Mouse (Mus musculus) hindbrain, embryonic 12.5 days (tissue): ENCODE measurements around the gene Pld1. TPM values are rescaled to one million over a fixed set of nuclear protein-coding genes. Genes with fewer than 3 reads are reported as not detected.

Experiments used
- ATAC-seq: fragments of 200-750 bp; cut with Nextera tagmentation; 2 replicates; pipeline ENCODE4 v1.8.0; 2017; ENCODE audit warnings: moderate TSS enrichment; ENCODE audit not compliant: low FRiP score
- H3K27ac ChIP-seq: fragments of 300-500 bp; sonication (generic); 2 replicates; pipeline ENCODE4 v1.5.1; 2016; ENCODE audit warnings: mild to moderate bottlenecking
- H3K27me3 ChIP-seq: fragments of 300-500 bp; sonication (generic); 2 replicates; pipeline ENCODE4 v1.6.1; 2016; ENCODE audit warnings: mild to moderate bottlenecking
- H3K36me3 ChIP-seq: fragments of 300-500 bp; sonication (generic); 2 replicates; pipeline ENCODE4 v1.6.1; 2016; ENCODE audit warnings: mild to moderate bottlenecking
- H3K4me1 ChIP-seq: fragments of 300-500 bp; sonication (generic); 2 replicates; pipeline ENCODE4 v1.6.1; 2016
- H3K4me2 ChIP-seq: fragments of 300-500 bp; sonication (generic); replicated peaks from 2 replicates; pipeline ENCODE4 v1.6.1; 2016; ENCODE audit warnings: mild to moderate bottlenecking
- H3K4me3 ChIP-seq: fragments of 300-500 bp; sonication (generic); 2 replicates; pipeline ENCODE4 v1.5.1; 2016; ENCODE audit warnings: mild to moderate bottlenecking
- H3K9ac ChIP-seq: fragments of 300-500 bp; sonication (generic); 2 replicates; pipeline ENCODE4 v1.6.1; 2016; ENCODE audit warnings: mild to moderate bottlenecking, moderate library complexity
- H3K9me3 ChIP-seq: fragments of 300-500 bp; sonication (generic); replicated peaks from 2 replicates; pipeline ENCODE4 v1.6.1; 2016; ENCODE audit warnings: mild to moderate bottlenecking
- WGBS: fragments of 180-500 bp; shearing (Covaris S2); methylation state at CpG from one replicate; pipeline ENCODE4 v1.1.7; 2016; 5-methylcytosine and 5-hydroxymethylcytosine counted together
- polyA plus RNA-seq: library from polyadenylated mRNA; unstranded; fragments of >200 nt; fragmentation: Nextera tagmentation; extraction: Ambion mirVana; gene quantifications from 2 replicates; pipeline ENCODE4 v1.2.1, GENCODE M21; 2016

The Pld1 gene
- polyA plus RNA-seq, 1 experiment from 2014 or later = 5.6 TPM

DNA sequence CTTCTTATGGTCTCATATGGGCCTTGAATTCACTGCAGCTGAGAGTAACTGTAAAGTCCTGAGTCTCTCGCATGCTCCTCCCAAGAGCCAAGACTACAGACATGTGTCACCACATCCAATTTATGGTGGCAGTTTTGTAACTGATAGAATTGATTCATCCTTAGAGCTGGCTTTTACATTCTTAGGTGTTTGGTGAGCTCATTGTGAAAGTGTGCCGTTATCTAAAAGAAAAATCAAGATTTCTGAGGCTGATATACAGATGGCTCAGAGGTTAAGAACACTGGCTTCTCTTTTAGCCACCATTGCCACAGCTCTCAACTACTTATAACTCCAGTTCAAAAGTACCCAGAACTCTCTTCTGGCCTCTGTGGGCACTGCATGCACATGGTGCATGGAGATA is 12.2 kb downstream of the Pld1 start:
- no peak for ATAC-seq
- Histone ChIP-seq H3K9ac (no peak overlapping the region), H3K27me3 (no peaks in the 10 kb centered on the region), H3K4me1 (no peaks in the 10 kb centered on the region), H3K36me3 (no peaks in the 10 kb centered on the region), H3K4me2 (no peak overlapping the region), H3K27ac (no peak overlapping the region), H3K4me3 (no peak overlapping the region), H3K9me3 (no peaks in the 10 kb centered on the region)
- WGBS = 90% methylated on average over 2 of the region's 2 CpGs

DNA sequence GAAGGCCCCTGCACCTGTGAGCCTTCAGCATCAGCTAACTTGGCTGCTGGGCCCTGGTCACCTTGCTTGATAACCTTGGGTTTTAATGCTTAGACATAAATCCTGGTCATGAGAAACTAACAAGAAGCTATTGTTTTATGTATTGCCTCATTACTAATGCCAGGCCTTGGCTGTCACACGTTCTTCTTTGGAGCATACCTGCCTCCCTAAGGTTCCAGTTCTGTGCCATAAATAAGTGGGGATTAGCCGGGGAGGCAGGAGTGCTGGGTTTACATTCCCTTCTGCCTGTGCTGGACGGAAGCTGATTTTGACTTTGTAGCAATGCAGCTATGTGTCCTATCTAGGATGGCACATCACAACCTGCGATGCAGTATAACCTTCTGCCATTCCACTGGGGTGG is 13.2 kb downstream of the Pld1 start:
- Histone ChIP-seq H3K27ac (no peak overlapping the region), H3K27me3 (no peaks in the 10 kb centered on the region), H3K4me3 (no peak overlapping the region), H3K36me3 (no peaks in the 10 kb centered on the region), H3K9me3 (no peaks in the 10 kb centered on the region), H3K9ac (no peak overlapping the region), H3K4me2 (no peak overlapping the region), H3K4me1 (no peaks in the 10 kb centered on the region)
- ATAC-seq = no peak
- 90% methylated on average over 4 of the region's 4 CpGs for WGBS

DNA sequence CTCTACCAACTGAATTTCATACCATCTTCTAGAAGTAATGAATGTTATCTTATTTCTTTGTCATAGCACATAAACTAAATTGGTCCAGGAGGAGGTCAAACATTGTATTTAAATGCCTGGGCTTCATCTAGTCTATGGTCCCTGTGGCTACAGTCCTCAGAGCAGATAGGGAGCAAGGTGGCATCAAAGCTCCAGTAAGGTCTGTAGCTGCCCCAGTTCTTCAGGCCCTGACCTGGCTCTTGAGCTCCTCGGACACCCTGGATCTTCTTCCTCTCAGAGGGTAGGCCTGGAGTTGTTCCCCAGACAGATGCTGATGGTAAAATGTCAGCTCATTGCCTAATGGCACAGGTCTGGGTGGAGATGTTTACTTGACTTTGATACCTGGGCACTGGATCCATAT is 17.5 kb downstream of the Pld1 start:
- Histone ChIP-seq H3K9me3 (no peaks in the 10 kb centered on the region), H3K4me1 (no peaks in the 10 kb centered on the region), H3K9ac (no peak overlapping the region), H3K27ac (no peak overlapping the region), H3K4me3 (no peak overlapping the region), H3K36me3 (no peaks in the 10 kb centered on the region), H3K4me2 (no peak overlapping the region), H3K27me3 (no peaks in the 10 kb centered on the region)
- 96% methylated on average over 1 of the region's 1 CpGs for WGBS
- no peak for ATAC-seq

DNA sequence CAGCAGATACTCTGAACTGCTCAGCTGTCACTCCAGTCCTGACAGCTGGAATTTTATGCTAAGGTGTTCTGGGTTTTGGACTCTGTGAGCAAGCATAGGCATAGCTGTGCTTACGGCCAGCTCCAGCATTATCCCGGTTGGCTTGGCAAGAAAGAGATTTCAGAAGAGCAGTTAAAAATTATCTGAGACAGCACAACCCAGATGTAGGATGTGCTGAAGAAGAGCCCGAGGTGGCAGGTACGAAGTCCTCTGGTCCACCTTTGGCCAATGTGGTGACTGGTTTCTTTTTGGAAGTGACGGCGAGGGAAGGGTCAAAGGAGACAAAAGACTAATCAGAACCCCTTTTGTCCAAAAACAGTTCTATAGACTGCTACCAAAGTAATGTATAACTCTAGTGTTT is 20.7 kb downstream of the Pld1 start:
- H3K36me3 ChIP-seq = no peaks in the 10 kb centered on the region
- H3K27ac ChIP-seq = no peak overlapping the region
- 83% methylated on average over 6 of the region's 6 CpGs for WGBS
- H3K4me3 ChIP-seq = no peak overlapping the region
- peaks cover 7% of the 10 kb centered on the region; the same call in 1 of the 2 replicates for H3K4me1 ChIP-seq
- ATAC-seq = no peak
- H3K4me2 ChIP-seq = no peak overlapping the region
- H3K9ac ChIP-seq = no peak overlapping the region
- no peaks in the 10 kb centered on the region for H3K27me3 ChIP-seq
- H3K9me3 ChIP-seq = no peaks in the 10 kb centered on the region

DNA sequence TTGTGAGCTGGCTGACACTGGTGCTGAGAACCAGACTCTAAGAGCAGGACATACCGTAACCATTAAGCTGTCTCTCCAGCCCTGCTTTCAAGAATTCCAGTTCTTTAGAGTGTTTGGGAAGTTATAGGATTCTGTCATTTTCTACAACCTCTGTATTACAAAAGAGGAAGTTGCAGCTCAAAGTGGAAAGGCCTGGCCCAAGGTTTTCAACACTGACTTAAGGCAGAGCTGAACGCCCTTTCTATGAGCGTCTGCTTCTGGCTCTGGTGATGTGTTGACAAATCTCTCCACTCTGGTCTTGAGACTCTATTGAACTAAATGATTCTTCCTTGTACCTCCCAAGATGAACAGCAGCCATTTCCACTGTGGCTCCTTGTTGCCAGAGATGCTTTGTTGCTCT is 22.7 kb downstream of the Pld1 start:
- Histone ChIP-seq H3K4me1 (peaks cover 9% of the 10 kb centered on the region; the same call in 1 of the 2 replicates), H3K36me3 (no peaks in the 10 kb centered on the region), H3K27ac (no peak overlapping the region), H3K9me3 (no peaks in the 10 kb centered on the region), H3K4me2 (no peak overlapping the region), H3K4me3 (no peak overlapping the region), H3K9ac (no peak overlapping the region), H3K27me3 (no peaks in the 10 kb centered on the region)
- no peak for ATAC-seq
- WGBS = 93% methylated on average over 3 of the region's 3 CpGs

DNA sequence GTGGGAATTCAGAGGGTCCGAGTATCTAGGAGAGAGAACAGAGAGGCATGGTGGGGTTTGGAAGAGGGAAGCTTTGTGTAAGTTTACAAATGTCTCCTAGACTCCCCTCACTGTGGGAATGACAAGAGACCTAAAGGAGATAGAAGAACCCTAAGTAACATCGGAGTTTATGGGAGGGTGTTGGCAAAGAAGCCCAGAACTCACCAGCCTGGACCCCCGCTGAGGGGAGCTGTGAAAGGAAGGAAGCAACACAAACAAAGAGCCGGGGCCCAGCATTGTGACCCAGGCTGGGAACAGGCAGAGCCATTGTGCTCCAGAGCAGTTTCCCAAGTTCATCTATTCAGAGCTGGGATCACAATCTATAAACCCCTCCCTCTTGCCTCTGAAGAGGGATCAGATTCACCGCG is 25.3 kb downstream of the Pld1 start:
- WGBS = 11% methylated on average over 6 of the region's 6 CpGs
- peak; percentile 71; the same call in 1 of the 2 replicates for ATAC-seq
- no peak overlapping the region for H3K4me3 ChIP-seq
- H3K9ac ChIP-seq = no peak overlapping the region
- H3K9me3 ChIP-seq = no peaks in the 10 kb centered on the region
- H3K27ac ChIP-seq = no peak overlapping the region
- H3K4me2 ChIP-seq = no peak overlapping the region
- H3K36me3 ChIP-seq = no peaks in the 10 kb centered on the region
- peaks cover 9% of the 10 kb centered on the region; the same call in 1 of the 2 replicates for H3K4me1 ChIP-seq
- H3K27me3 ChIP-seq = no peaks in the 10 kb centered on the region

DNA sequence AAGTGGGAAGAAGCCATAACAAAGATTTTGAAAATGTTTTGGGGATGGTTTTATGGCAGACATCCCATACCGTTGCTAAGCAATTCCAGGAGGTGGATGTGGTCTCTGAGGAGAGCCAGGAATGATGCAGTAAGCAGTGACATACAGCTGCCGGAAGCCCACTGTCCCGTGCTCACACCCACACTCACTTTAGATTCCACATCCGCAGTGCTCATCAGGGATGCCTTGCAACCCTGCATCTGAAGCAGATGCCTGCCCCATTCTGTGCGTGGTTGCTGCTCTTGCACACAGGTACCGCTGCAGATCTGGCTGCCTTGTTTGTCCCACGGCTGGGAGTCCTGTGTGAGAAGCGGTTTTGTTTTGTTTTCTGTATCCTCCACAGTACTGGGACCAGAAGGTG is 30.2 kb downstream of the Pld1 start:
- H3K4me2 ChIP-seq = no peak overlapping the region
- WGBS = 80% methylated on average over 8 of the region's 8 CpGs
- no peaks in the 10 kb centered on the region for H3K9me3 ChIP-seq
- H3K4me1 ChIP-seq = peaks cover 6% of the 10 kb centered on the region; the same call in 1 of the 2 replicates
- no peaks in the 10 kb centered on the region for H3K27me3 ChIP-seq
- no peak overlapping the region for H3K9ac ChIP-seq
- ATAC-seq = no peak
- H3K27ac ChIP-seq = no peak overlapping the region
- no peaks in the 10 kb centered on the region for H3K36me3 ChIP-seq
- H3K4me3 ChIP-seq = no peak overlapping the region

DNA sequence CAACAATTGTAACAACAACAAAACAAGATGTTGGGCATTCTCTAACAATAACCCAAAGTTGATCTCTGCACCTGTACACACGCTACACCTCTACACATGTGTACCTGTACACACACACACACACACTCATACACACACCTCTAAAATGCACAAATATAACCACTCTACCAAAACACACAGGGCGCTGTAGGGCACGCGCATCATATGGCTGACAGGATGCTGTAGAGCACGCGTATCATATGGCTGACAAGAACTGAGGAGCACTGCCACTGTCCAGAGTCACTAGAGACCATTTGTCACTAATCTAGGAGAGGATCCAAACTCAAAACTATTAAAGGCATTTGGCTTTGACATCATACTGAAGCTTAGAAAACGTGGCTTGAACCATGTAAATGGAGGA is 35.4 kb downstream of the Pld1 start:
- H3K4me2 ChIP-seq = no peak overlapping the region
- 90% methylated on average over 7 of the region's 7 CpGs for WGBS
- H3K9ac ChIP-seq = no peak overlapping the region
- H3K9me3 ChIP-seq = no peaks in the 10 kb centered on the region
- H3K27ac ChIP-seq = no peak overlapping the region
- H3K27me3 ChIP-seq = no peaks in the 10 kb centered on the region
- no peaks in the 10 kb centered on the region for H3K36me3 ChIP-seq
- no peak overlapping the region for H3K4me3 ChIP-seq
- ATAC-seq = no peak
- 0 out of 2 replicates have a peak, but pooled peaks cover 4% of the 10 kb centered on the region for H3K4me1 ChIP-seq

DNA sequence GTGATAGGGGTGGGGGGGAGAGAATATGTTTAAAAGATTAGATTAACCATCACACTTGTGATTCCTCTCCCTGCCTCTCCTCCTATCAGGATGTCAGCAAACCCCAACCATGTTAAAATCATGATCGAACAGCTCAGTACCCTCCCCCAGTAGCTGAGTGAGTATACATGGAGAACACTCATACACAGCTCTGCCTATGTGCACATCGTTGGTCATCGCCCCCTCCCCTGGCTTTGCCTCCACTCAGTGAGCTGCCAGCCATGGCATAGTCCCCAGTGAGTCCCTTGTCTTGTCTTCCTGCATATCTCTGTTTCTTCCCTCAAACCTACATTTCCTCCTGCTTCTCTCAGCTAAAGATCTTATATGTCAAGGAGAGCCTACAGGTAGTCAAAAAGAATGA is 36.5 kb downstream of the Pld1 start:
- Histone ChIP-seq H3K4me3 (no peak overlapping the region), H3K4me1 (0 out of 2 replicates have a peak, but pooled peaks cover 4% of the 10 kb centered on the region), H3K9me3 (no peaks in the 10 kb centered on the region), H3K27ac (no peak overlapping the region), H3K36me3 (no peaks in the 10 kb centered on the region), H3K27me3 (no peaks in the 10 kb centered on the region), H3K9ac (no peak overlapping the region), H3K4me2 (no peak overlapping the region)
- no peak for ATAC-seq
- WGBS = 90% methylated on average over 3 of the region's 3 CpGs

DNA sequence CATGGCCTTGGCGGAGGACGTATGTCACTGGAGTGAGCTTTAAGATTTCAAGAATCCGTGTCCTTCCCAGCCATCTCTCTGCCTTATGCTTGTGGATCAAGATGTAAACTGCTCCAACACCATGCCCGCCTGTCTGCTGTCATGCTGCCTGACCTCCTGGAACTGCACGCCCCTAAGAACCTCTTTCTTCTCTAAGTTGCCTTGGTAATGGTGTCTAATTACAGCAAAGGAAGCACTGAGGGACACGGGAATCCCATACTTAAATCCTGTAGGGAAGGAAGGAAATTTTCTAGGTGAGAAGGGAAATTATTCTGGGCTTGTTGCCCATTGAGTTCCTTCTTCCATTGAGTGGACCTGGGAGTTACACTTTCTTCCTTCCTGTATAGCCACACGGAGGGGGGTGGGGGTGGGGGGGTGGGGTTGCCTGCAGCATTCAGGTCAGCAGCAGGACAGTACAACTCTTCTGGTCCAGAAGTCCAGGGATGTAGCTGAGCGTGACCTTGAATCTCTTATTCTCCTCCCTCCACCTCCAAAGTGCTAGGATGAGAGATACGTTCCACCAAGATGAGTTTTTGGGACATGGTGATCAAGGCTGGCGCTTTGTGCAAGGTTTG is 38.5 kb downstream of the Pld1 start:
- Histone ChIP-seq H3K27me3 (no peaks in the 10 kb centered on the region), H3K4me1 (0 out of 2 replicates have a peak, but pooled peaks cover 4% of the 10 kb centered on the region), H3K27ac (no peak overlapping the region), H3K4me2 (no peak overlapping the region), H3K36me3 (no peaks in the 10 kb centered on the region), H3K4me3 (no peak overlapping the region), H3K9ac (no peak overlapping the region), H3K9me3 (no peaks in the 10 kb centered on the region)
- 77% methylated on average over 10 of the region's 10 CpGs for WGBS
- no peak for ATAC-seq

DNA sequence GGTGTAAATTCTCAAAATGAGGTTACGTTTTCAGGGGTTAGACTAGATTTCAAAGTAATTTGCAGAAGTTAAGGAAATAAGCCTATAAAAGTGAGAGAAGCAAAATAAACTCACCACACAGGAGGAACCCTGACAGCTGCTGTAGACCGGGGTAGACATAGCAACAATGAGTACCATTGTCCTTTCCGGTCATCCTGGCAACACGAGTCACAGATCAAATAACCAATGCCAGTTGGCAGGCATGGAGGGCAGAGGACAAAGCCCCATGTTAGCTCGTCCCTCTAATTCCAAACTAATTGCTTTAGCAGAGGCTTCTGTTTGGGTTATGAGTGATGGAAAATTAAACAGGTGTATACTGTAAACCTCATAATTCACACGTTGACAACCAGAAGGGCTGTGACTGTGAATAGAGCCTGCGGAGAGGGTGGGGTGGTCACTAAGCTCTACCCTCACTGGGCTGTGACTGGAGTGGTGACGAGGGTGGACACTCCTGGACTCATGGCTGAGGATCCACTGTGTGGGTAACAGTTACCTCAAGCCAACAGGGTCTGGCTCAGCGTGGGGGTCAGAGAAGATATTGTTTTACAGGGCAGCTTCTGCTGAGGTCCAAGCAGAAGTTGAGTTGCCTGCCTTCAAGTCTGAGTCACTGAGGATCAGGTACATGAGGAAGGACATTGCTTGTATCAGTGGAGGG is 39.7 kb downstream of the Pld1 start:
- no peak overlapping the region for H3K9ac ChIP-seq
- no peak for ATAC-seq
- no peaks in the 10 kb centered on the region for H3K27me3 ChIP-seq
- H3K9me3 ChIP-seq = no peaks in the 10 kb centered on the region
- H3K4me2 ChIP-seq = no peak overlapping the region
- H3K4me3 ChIP-seq = no peak overlapping the region
- H3K36me3 ChIP-seq = no peaks in the 10 kb centered on the region
- 62% methylated on average over 9 of the region's 9 CpGs for WGBS
- H3K27ac ChIP-seq = no peak overlapping the region
- 0 out of 2 replicates have a peak, but pooled peaks cover 4% of the 10 kb centered on the region for H3K4me1 ChIP-seq

DNA sequence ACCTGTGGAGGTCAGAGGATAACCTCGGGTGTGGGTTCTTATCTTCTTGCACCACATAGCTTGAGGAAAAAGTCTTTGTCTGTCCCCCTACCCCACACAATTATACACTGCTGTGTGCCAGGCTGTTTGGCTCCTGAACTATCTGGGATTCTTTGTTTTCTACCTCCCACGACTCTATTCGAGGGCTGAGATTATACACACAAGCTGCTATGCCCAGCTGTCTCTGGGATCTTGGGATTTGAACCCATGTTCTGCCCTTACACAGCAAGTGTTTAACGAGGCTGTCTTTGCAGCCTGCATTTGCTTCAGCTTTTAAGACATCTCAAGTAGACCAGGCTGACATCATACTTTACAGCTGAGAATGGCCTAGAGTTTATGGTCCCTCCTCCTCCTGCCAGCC is 43.1 kb downstream of the Pld1 start:
- no peaks in the 10 kb centered on the region for H3K36me3 ChIP-seq
- WGBS = 70% methylated on average over 4 of the region's 4 CpGs
- H3K4me3 ChIP-seq = no peak overlapping the region
- no peaks in the 10 kb centered on the region for H3K9me3 ChIP-seq
- no peaks in the 10 kb centered on the region for H3K27me3 ChIP-seq
- H3K27ac ChIP-seq = no peak overlapping the region
- H3K4me2 ChIP-seq = no peak overlapping the region
- H3K9ac ChIP-seq = no peak overlapping the region
- H3K4me1 ChIP-seq = peaks cover 12% of the 10 kb centered on the region
- ATAC-seq = no peak

DNA sequence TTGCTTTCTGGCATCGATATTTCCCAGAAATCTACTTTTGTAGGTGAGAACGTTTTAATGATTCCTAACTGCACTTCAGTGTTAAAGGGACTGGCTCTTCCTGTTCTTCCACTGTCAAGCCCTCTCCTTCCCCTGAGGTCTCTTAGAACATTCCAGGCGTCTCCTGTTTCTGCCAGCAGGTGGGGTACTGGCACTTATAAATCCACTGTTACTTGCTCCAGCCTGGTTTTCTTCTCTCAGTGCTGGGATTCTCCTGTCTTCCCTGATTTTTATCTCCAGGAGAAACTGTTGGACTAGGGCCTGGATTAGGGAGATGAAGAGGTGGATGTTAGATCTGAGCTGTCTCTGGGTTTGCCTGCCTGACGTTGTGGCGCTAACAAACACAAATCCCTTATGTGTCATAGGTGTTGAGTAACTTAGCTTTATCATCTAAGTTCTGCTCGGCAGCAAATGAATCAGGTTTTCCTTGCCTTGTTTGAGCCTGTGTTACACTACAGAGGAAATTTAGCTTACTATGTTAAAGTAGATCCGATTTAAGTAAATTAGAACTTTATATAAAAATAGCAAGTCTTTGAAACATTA is 44.0 kb downstream of the Pld1 start:
- ATAC-seq = no peak
- WGBS = 49% methylated on average over 7 of the region's 7 CpGs
- Histone ChIP-seq H3K4me3 (no peak overlapping the region), H3K4me2 (no peak overlapping the region), H3K9ac (no peak overlapping the region), H3K9me3 (no peaks in the 10 kb centered on the region), H3K27me3 (no peaks in the 10 kb centered on the region), H3K4me1 (peaks cover 12% of the 10 kb centered on the region), H3K27ac (no peak overlapping the region), H3K36me3 (no peaks in the 10 kb centered on the region)
